Mouse (Mus musculus) myocyte (in vitro differentiated cells): ENCODE measurements at regions not wholly inside any gene's neighbourhood (a gene's known extent, or its start where the extent isn't known, plus 50 kb on each side); places are given as distances from the start of the nearest gene placed in this dataset.

Experiments used
- H3K27me3 ChIP-seq: one replicate; pipeline ENCODE4 v1.6.1; 2011; ENCODE audit not compliant: control insufficient read depth, insufficient read depth, insufficient read length
- H3K36me3 ChIP-seq: one replicate; pipeline ENCODE4 v1.6.1; 2011; ENCODE audit not compliant: control insufficient read depth, insufficient read depth
- H3K4me2 ChIP-seq: one replicate; pipeline ENCODE4 v1.6.1; 2011; ENCODE audit warnings: low read depth, control low read depth
- H3K4me3 ChIP-seq: one replicate; pipeline ENCODE4 v1.5.1; 2011; ENCODE audit warnings: mild to moderate bottlenecking, control low read depth, moderate library complexity
- H3K79me2 ChIP-seq: one replicate; pipeline ENCODE4 v1.6.1; 2011; ENCODE audit not compliant: control insufficient read depth, insufficient read depth
- H3ac ChIP-seq: one replicate; pipeline ENCODE4 v1.6.1; 2011; ENCODE audit not compliant: control insufficient read depth, insufficient read length
- CEBPB ChIP-seq: IDR thresholded peaks from 2 replicates; pipeline ENCODE4 v1.6.1; 2011; ENCODE audit warnings: mild to moderate bottlenecking, moderate library complexity; ENCODE audit not compliant: poor library complexity, insufficient read depth, severe bottlenecking
- E2F4 ChIP-seq: IDR thresholded peaks from one replicate; pipeline ENCODE4 v1.6.1; 2011; ENCODE audit warnings: mild to moderate bottlenecking, control low read depth, moderate library complexity; ENCODE audit not compliant: insufficient read depth
- MAX ChIP-seq: IDR thresholded peaks from one replicate; pipeline ENCODE4 v1.6.1; 2011; ENCODE audit warnings: low read depth, mild to moderate bottlenecking, control low read depth
- MYOD1 ChIP-seq, 3 experiments: IDR thresholded peaks; one replicate each; pipeline ENCODE4 v1.6.1; 2011; ENCODE audit warnings: control low read depth in 2 of 3, low read depth in 2 of 3, mild to moderate bottlenecking in 2 of 3, moderate library complexity in 1 of 3; ENCODE audit not compliant: insufficient read length in 2 of 3, control insufficient read depth in 1 of 3
- MYOG ChIP-seq, 3 experiments: IDR thresholded peaks; one replicate each; pipeline ENCODE4 v1.6.1; 2011; ENCODE audit warnings: control low read depth in 2 of 3, low read depth in 2 of 3, mild to moderate bottlenecking in 2 of 3; ENCODE audit not compliant: insufficient read length in 2 of 3, control insufficient read depth in 1 of 3, insufficient read depth in 1 of 3
- POLR2A ChIP-seq: IDR thresholded peaks from one replicate; pipeline ENCODE4 v1.6.1; 2011; ENCODE audit warnings: low read depth, mild to moderate bottlenecking, control low read depth, moderate library complexity; ENCODE audit not compliant: insufficient read length
- POLR2AphosphoS2 ChIP-seq: IDR thresholded peaks from one replicate; pipeline ENCODE4 v1.6.1; 2011; ENCODE audit warnings: low read depth, control low read depth; ENCODE audit not compliant: insufficient read length
- REST ChIP-seq: IDR thresholded peaks from one replicate; pipeline ENCODE4 v1.6.1; 2011; ENCODE audit warnings: mild to moderate bottlenecking, control low read depth, moderate library complexity; ENCODE audit not compliant: insufficient read depth, insufficient read length
- SRF ChIP-seq: IDR thresholded peaks from one replicate; pipeline ENCODE4 v1.6.1; 2011; ENCODE audit warnings: low read depth; ENCODE audit not compliant: control insufficient read depth, insufficient read length
- TCF12 ChIP-seq: IDR thresholded peaks from one replicate; pipeline ENCODE4 v1.6.1; 2011; ENCODE audit warnings: mild to moderate bottlenecking, control low read depth; ENCODE audit not compliant: poor library complexity, insufficient read depth, severe bottlenecking
- TCF3 ChIP-seq: IDR thresholded peaks from one replicate; pipeline ENCODE4 v1.6.1; 2011; ENCODE audit warnings: low read depth, control low read depth; ENCODE audit not compliant: insufficient read length
- USF1 ChIP-seq: IDR thresholded peaks from one replicate; pipeline ENCODE4 v1.6.1; 2011; ENCODE audit warnings: low read depth, mild to moderate bottlenecking, control low read depth, moderate library complexity

DNA sequence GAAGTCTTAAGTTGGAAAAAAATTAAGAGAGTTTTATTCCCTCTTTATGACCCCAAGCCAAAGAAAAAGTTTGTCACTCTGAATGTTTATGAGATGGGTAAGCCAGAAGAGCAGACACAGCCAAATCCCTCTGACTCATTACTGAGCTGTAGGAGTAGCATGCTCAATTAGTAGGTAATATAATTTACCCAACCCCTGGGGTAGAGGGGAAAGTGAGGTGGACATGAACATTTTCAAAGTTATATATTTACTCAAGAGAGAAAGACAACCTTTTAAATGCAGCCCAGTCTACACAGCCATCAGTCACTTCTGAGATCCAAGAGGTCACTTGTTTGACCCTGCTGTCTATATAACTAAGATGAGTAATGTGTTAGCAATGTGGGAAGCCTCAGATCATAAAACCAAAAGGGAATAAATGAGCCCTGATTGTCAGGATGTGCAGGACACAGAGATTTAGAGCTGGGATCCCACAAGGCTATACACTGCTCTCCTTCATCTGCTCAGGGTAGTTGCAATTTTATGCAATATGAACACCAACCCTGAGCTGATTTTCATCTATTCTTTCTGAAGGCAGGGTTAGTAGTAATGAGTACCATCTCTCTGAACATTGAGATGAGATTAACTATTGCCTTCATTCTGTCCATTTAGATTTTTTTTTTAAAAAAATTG, 114.7 kb upstream of the Ndp start:
- no peak overlapping the region for H3ac ChIP-seq
- no peaks in the 10 kb centered on the region for H3K79me2 ChIP-seq
- no peaks in the 10 kb centered on the region for H3K36me3 ChIP-seq
- no peaks in the 10 kb centered on the region for H3K27me3 ChIP-seq
- H3K4me2 ChIP-seq = peak overlapping the region; percentile 44
- TF ChIP-seq CEBPB (0 out of 2 replicates have a peak, but pooled peaks have one; percentile 59), MAX (no peak)
- H3K4me3 ChIP-seq = no peak overlapping the region

DNA sequence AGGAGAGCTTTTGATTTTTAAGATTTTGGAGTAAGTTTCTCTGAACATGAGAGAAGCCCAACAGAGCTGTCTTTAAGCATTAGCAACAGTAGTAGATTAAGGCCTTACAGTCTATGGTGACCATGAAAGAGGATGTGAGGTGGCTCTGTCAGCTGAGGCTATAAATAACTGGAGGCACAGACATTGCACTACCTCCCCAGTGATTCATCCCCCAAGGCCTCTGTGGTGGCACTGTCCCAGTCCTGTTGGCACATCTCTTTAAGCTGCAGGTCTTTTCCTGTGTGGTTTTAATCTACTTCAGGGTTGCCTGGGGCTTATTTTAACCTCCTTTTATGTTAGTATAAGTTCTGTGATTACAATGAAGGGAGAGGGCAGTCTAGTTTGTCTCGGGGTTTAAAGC, 106.2 kb upstream of the Ndp start:
- H3ac ChIP-seq = no peak overlapping the region
- H3K36me3 ChIP-seq = no peaks in the 10 kb centered on the region
- peak overlapping the region; percentile 38 for H3K4me2 ChIP-seq
- no peak overlapping the region for H3K4me3 ChIP-seq
- H3K27me3 ChIP-seq = no peaks in the 10 kb centered on the region
- TF ChIP-seq USF1 (no peak), SRF (no peak), MAX (no peak), CEBPB (no peak), E2F4 (no peak), POLR2AphosphoS2 (no peak)
- H3K79me2 ChIP-seq = no peaks in the 10 kb centered on the region

DNA sequence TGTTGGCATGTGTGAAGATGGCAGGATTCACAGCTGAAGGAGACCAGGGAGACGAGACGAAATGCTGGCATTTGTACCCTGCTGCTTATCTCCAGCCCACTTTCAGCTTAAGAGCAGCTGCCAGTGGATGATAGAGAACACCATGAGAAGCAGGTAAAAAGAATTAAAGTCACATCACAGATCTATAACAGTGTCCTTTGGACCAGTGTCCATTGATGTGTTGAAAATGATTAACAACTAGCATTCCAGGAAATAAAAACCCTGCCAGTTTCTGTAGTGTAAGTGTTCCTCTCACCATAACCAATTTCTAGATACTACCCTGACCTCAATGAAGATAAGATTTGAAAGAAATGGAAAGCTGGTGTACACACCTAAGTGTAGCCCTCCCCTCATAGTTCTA, 97.6 kb upstream of the Ndp start:
- Histone ChIP-seq H3K27me3 (no peaks in the 10 kb centered on the region), H3K79me2 (no peaks in the 10 kb centered on the region), H3ac (no peak overlapping the region), H3K4me2 (no peak overlapping the region), H3K36me3 (no peaks in the 10 kb centered on the region), H3K4me3 (no peak overlapping the region)
- TF ChIP-seq TCF12 (no peak), TCF3 (no peak), E2F4 (no peak), REST (no peak), SRF (no peak), CEBPB (no peak), MYOD1 (IDR thresholded peaks at IDR 0.05; ENCODE audit: control insufficient read depth in 1 of 3, insufficient read length in 2 of 3, low read depth in 2 of 3) (no peak), MYOG (IDR thresholded peaks at IDR 0.05; ENCODE audit: control insufficient read depth in 1 of 3, insufficient read depth in 1 of 3, insufficient read length in 2 of 3, low read depth in 2 of 3) (no peak), POLR2A (no peak), USF1 (no peak), MAX (no peak), POLR2AphosphoS2 (no peak)

DNA sequence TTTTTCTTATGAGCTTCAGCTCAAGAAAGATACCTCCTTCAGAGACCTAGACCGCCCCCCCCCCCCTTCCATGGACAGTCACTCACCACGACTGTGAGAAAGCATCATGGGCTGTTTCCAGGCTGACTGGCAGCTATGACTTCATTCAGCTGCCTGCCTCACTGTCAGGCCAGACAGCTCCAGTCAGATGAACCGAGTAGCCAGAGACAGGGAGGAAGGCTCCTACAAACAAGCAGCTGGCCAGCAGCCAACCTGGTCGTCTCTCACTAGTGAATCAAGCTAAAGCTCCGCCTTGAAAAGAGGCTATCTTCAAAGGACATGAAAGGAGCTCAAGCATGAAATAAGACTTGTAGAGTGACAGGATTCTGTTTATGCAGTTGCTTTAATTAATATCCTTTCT, 87.0 kb upstream of the Ndp start:
- no peaks in the 10 kb centered on the region for H3K36me3 ChIP-seq
- no peaks in the 10 kb centered on the region for H3K27me3 ChIP-seq
- H3ac ChIP-seq = no peak overlapping the region
- H3K4me2 ChIP-seq = no peak overlapping the region
- H3K79me2 ChIP-seq = no peaks in the 10 kb centered on the region
- TF ChIP-seq CEBPB (no peak), USF1 (no peak), POLR2A (no peak), MAX (no peak), SRF (no peak), REST (no peak), MYOG (IDR thresholded peaks at IDR 0.05; ENCODE audit: control insufficient read depth in 1 of 3, insufficient read depth in 1 of 3, insufficient read length in 2 of 3, low read depth in 2 of 3) (no peak), TCF3 (no peak), POLR2AphosphoS2 (no peak), TCF12 (no peak), MYOD1 (IDR thresholded peaks at IDR 0.05; ENCODE audit: control insufficient read depth in 1 of 3, insufficient read length in 2 of 3, low read depth in 2 of 3) (no peak), E2F4 (no peak)
- H3K4me3 ChIP-seq = no peak overlapping the region
